Mouse (Mus musculus) gonadal fat pad, adult 2 months (tissue): Measurements from ENCODE around the gene Gm9639. TPM values are rescaled to one million over a fixed set of nuclear protein-coding genes. Genes with fewer than 3 reads are reported as not detected.
"Not testable (repeated sequence)": the region's sequence is repeated elsewhere in the genome, so short reads cannot be mapped to it uniquely, and the experiment has no call there.

Experiments
- DNase-seq: peaks from one replicate; pipeline ENCODE4 v3.0.0-alpha.2; 2012; ENCODE audit warnings: low read depth
- polyA plus RNA-seq: library from polyadenylated mRNA; depleted of rRNA; stranded (reverse); fragments of >200 nt; gene quantifications from 2 replicates; pipeline ENCODE4 v1.2.3, GENCODE M21; 2012; rRNA removed

Gm9639 gene
- polyA plus RNA-seq, result not detected in 2 replicates

- no peak for DNase-seq
Measured at GRCm38 (mm10) chr10:77794976-77795375, at the start of gene Gm9639. Gene Gm9639, minus strand, starts transcription at chr10:77795076.

GRCm38 (mm10) chr10:77839006-77839405 is 44.1 kb upstream of the Gm9639 start:
- no peak for DNase-seq

- DNase-seq, result no peak
Measured at GRCm38 (mm10) chr10:77835647-77836046, 40.8 kb upstream of the Gm9639 start, which contains the start of gene Krtap10-10. Gene Krtap10-10, plus strand, starts transcription at chr10:77835947.

- DNase-seq, result no peak
Measured at GRCm38 (mm10) chr10:77826951-77827350, 32.1 kb upstream of the Gm9639 start, which contains the start of gene Krtap10-4. Gene Krtap10-4, minus strand, starts transcription at chr10:77827095.

- DNase-seq, result no peak
Measured at GRCm38 (mm10) chr10:77819203-77819602, 24.3 kb upstream of the Gm9639 start.

GRCm38 (mm10) chr10:77818523-77818922 is 23.6 kb upstream of the Gm9639 start:
- no peak for DNase-seq

GRCm38 (mm10) chr10:77815514-77815913 is 20.6 kb upstream of the Gm9639 start:
- no peak for DNase-seq

GRCm38 (mm10) chr10:77814382-77814781 is 19.5 kb upstream of the Gm9639 start, which contains the start of gene Gm2696:
Gene Gm2696, plus strand, starts transcription at chr10:77814682.
- DNase-seq, result no peak

GRCm38 (mm10) chr10:77811743-77812142 is 16.9 kb upstream of the Gm9639 start, which contains the start of gene Gm9507:
Gene Gm9507, minus strand, starts transcription at chr10:77811843.
- DNase-seq, result no peak

GRCm38 (mm10) chr10:77804095-77804494 is 9.2 kb upstream of the Gm9639 start:
- no peak for DNase-seq

- DNase-seq, result no peak
Measured at GRCm38 (mm10) chr10:77798921-77799508, 4.1 kb upstream of the Gm9639 start, which contains the start of gene Gm19668. Gene Gm19668, minus strand, starts transcription at chr10:77799133.

GRCm38 (mm10) chr10:77798164-77798920 is 3.5 kb upstream of the Gm9639 start:
- not testable (repeated sequence) for DNase-seq

- no peak for DNase-seq
Measured at GRCm38 (mm10) chr10:77797677-77798076, 2.8 kb upstream of the Gm9639 start.

- DNase-seq, result no peak
Measured at GRCm38 (mm10) chr10:77788621-77789020, 6.3 kb downstream of the Gm9639 start.

GRCm38 (mm10) chr10:77787876-77788275 is 7.0 kb downstream of the Gm9639 start, which contains the start of gene Gm7137:
Gene Gm7137, minus strand, starts transcription at chr10:77788200.
- DNase-seq, result not testable (repeated sequence)

- DNase-seq, result not testable (repeated sequence)
Measured at GRCm38 (mm10) chr10:77783396-77783795, 11.5 kb downstream of the Gm9639 start.

GRCm38 (mm10) chr10:77782442-77782841 is 12.4 kb downstream of the Gm9639 start, which contains the start of gene Gm3250:
Gene Gm3250, minus strand, starts transcription at chr10:77782542.
- DNase-seq, result not testable (repeated sequence)

GRCm38 (mm10) chr10:77776844-77777243 is 18.0 kb downstream of the Gm9639 start, which contains the start of gene Gm7138:
Gene Gm7138, minus strand, starts transcription at chr10:77776944.
- not testable (repeated sequence) for DNase-seq

- DNase-seq, result not testable (repeated sequence)
Measured at GRCm38 (mm10) chr10:77772142-77772541, 22.7 kb downstream of the Gm9639 start.

GRCm38 (mm10) chr10:77771225-77771624 is 23.7 kb downstream of the Gm9639 start, which contains the start of gene Gm3238:
Gene Gm3238, minus strand, starts transcription at chr10:77771325.
- not testable (repeated sequence) for DNase-seq

- no peak for DNase-seq
Measured at GRCm38 (mm10) chr10:77769727-77770126, 25.1 kb downstream of the Gm9639 start.

GRCm38 (mm10) chr10:77759582-77759981 is 35.3 kb downstream of the Gm9639 start, which contains the start of gene Gm3233:
Gene Gm3233, minus strand, starts transcription at chr10:77759682.
- DNase-seq, result not testable (repeated sequence)
